Mouse (Mus musculus) urinary bladder, postnatal 10 days (tissue): ENCODE measurements around the gene Kif26b.

Experiments used
- DNase-seq: peaks from one replicate; pipeline ENCODE4 v3.0.0; 2022; ENCODE audit warnings: low spot score

Gene Kif26b

GRCm38 (mm10) chr1:178540247-178540646 is 11.3 kb downstream of the Kif26b start:
- DNase-seq = no peak

GRCm38 (mm10) chr1:178542415-178542814 is 13.5 kb downstream of the Kif26b start:
- DNase-seq = no peak

- no peak for DNase-seq
Measured at GRCm38 (mm10) chr1:178542990-178543944, 14.3 kb downstream of the Kif26b start.

DNA sequence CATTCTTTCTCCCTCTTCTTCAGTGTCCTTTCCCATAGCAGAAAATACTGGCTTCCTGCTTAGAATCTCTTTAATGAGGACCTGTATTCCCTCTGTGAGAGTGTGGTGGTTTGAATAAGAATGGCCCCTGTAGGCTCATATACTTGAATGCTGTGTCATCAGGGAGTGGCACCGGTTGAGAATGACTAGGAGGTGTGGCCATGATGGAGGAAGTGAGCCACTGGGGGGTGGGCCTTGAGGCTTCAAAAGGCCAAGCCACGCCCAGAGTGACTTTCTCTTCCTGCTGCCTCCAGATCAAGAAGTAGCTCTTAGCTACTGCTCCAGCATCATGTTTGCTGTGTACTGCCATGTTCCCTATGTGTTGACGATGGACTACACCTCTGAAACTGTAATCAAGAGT is 15.7 kb downstream of the Kif26b start:
- DNase-seq = no peak

GRCm38 (mm10) chr1:178549576-178549975 is 20.7 kb downstream of the Kif26b start:
- no peak for DNase-seq

- DNase-seq = no peak
Measured at GRCm38 (mm10) chr1:178550477-178551047, 21.6 kb downstream of the Kif26b start.

DNA sequence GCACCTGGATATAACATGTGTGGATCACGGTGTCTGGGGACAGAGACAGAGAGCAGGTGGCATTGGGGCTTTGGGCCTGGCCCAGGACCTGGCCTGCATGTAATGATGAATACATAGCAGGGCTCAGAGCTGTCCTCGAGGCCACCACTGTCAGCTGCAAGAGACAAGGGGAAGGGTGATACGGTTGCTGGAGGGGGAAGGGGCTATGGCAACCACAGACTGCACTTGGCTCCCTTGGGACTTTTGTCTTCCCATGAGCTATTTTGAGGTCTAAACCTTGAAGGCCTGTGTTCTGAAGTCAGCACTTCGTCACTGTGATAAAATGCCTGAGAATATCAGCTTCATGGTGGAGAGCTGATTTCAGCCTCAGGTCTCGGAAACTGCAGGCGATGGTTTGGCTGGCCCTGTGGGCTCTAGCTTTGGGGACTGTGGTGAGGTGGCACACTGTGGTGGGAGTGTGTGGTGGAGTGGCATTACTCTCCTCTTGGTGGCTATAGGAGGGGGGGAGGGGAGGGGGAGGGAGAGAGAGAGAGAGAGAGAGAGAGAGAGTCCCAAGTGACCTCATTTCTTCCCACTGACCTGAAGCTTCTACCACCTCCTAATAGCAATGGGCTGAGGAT is 23.5 kb downstream of the Kif26b start:
- DNase-seq = no peak

- DNase-seq = no peak
Measured at GRCm38 (mm10) chr1:178552898-178553284, 24.0 kb downstream of the Kif26b start.

- no peak for DNase-seq
Measured at GRCm38 (mm10) chr1:178556226-178556625, 27.3 kb downstream of the Kif26b start.

GRCm38 (mm10) chr1:178560043-178560442 is 31.1 kb downstream of the Kif26b start:
- DNase-seq = no peak

- no peak for DNase-seq
Measured at GRCm38 (mm10) chr1:178563834-178564233, 34.9 kb downstream of the Kif26b start.

- DNase-seq = no peak
Measured at GRCm38 (mm10) chr1:178564800-178565199, 35.9 kb downstream of the Kif26b start.

DNA sequence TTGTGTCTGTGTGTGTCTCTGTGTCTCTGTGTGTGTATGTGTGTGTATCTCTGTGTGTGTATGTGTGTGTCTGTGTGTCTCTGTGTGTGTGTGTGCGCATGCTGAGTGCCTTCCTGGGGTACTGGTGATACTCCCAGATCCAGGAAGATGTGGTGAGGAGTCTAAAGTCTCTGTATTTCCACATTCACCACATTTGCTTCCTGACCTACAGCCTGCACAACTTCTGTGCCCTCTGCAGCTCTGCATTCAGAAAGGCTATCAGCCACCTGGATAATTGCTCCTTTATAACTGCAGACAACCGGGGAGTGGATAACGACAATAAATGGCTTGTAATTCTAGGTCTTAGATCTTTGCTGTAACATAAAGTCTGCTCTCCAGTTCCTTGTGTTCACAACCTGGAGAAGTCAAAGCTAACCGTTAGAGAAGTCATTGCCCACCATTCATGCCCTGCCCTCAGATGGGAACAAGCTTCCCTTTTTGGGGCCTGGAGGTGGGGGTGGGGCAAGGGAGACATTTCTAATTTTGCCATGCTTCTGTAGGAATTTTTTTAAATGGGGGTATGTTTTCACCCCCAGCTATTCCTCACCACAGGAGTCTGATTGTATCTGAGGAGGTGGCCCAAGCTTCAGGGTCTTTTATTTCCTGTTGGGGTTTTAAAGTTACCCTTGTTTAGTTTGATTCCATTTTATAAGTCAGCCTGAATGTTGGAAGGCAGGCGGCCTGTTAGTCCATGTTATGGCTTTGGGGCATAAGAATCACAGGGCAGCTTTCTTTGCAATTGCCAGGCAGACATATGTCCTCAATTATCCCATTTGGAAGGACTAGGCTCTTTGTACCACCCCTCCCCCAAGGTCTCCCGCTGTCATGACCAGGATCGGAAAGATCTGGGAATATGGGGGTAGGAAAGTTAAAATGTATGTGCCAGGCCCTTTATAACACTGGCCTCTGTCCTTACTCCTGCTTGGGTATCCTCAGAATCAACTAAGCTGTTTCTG is 39.9 kb downstream of the Kif26b start:
- DNase-seq = no peak

GRCm38 (mm10) chr1:178571009-178571408 is 42.1 kb downstream of the Kif26b start:
- DNase-seq = no peak

- DNase-seq = no peak
Measured at GRCm38 (mm10) chr1:178571885-178572444, 43.0 kb downstream of the Kif26b start.

GRCm38 (mm10) chr1:178573406-178574032 is 44.6 kb downstream of the Kif26b start:
- no peak for DNase-seq

GRCm38 (mm10) chr1:178575706-178576105 is 46.8 kb downstream of the Kif26b start:
- DNase-seq = no peak

DNA sequence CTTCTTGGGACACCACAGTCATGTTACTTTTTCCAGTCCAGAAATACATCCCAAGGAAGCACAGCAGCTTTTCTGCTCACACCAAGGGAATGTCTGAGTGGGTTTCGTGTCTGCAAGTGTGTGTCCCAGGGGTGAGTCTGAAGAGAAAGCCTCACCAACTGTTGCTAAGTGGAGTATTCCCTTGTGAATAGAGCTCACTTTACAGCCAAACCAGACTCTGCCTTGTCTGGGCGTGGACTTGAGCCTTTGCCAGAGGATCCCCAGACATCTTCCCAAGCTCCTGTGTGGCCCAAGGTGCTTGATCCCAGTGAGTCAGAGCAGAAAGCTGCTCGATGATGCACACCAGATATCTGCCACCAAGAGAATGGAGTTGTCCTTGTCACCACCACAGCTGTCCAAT is 48.0 kb downstream of the Kif26b start:
- no peak for DNase-seq

DNA sequence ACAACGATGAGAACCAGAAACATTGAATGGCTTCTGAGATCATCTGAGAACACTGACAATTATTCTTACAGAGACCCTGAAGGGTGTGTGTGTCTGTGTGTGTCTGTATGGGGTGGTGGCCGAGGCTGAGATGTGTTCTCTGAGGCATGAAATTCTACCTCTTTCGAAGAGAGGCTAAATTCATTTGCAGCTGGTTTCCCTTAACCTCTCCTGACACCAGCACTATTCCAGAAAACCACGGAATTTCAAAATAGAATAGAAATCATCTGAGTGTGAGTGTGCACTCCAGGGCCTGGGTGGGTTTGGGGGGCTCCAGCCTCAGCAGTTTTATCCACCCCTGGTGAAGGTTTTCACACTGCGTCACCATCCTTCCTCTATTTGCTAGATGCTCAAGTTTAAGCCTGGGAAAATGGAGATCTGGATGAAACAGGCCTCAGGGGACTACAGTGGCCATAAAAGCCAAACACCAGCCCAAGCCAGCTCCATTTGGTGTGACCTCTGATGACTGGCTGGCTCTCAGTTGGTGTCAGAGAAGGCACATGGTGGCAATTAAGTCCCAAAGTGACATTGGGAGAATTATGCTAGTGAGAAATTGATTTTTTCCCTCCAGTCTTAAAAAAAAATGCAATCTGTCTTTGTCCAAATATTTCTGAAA is 56.6 kb downstream of the Kif26b start:
- DNase-seq = no peak
